Mouse (Mus musculus): ENCODE data around the gene Ubxn1. TPM values are rescaled to one million over a fixed set of nuclear protein-coding genes. Genes with fewer than 3 reads are reported as not detected.
A peak's percentile ranks its signal among the peaks of the same experiment; 100 is the strongest.

The Ubxn1 gene
- total RNA-seq, 2 experiments from 2014 or later, result 66.8 to 168 TPM

DNA sequence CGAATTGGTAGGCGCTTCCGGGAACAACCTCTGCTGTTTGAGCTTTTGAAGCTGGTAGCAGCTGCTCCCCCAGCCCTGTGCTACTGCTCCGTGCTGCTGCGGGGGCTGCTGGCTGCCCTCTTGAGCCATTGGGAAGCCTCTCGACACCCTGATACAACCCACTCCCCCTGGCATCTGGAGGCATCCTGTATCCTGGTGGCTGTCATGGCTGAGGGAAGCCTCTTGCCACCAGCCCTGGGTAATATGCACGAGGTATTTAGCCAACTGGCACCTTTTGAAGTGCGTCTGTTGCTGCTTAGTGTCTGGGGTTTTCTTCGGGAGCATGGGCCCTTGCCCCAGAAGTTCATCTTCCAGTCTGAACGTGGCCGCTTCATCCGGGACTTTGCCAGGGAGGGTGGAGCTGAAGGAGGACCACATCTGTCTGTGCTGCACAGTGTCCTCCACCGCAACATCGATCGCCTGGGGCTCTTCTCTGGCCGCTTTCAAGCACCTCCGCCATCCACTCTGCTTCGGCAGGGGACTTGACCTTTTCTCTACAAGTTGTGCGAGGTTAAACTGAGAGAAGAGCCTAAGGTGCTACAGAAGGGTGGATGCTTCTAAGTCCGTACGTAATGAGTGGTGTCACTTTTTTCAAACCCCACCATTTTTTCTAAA is 26.0 kb downstream of the Ubxn1 start:
- 0 out of 2 replicates have a peak, but pooled peaks have one; percentile 0 for ATAC-seq (ENCODE audit: poor library complexity, severe bottlenecking)

DNA sequence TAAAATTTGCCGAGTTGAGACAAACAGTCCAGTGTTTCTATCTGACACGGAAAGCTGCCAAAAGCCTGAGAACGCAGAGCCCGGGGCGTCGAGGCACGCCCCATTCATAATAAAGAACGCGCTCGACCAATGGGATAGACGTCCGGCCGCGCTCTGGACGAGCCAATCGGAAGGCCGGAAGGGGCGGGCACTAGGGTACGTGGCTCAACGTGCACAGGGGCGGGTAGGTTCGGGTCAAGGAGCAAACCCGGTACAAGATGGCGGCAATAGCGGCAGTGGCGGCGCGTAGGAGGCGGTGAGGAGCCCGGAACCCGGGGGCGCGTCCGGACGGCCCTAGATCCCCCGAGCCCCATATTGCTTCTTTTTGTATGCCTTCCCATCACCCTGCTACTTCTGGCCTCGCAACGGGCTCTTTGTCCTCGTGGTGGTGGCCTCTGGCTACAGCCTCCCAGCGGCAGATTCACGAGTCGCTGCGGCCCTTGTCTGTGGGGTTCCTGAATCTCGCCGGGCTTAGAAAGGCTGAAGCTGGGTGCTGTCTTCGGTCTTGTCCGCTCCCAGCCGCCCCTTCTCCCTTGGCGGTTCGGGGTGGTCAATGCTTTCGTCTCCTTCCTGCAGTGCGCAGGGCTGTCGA is 26.7 kb downstream of the Ubxn1 start, which contains the start of gene Ganab:
TSS of gene Ganab (plus strand) at position 207 of the 631 bp plus-strand sequence.
- peak; percentile 99 for ATAC-seq (ENCODE audit: poor library complexity, severe bottlenecking)

DNA sequence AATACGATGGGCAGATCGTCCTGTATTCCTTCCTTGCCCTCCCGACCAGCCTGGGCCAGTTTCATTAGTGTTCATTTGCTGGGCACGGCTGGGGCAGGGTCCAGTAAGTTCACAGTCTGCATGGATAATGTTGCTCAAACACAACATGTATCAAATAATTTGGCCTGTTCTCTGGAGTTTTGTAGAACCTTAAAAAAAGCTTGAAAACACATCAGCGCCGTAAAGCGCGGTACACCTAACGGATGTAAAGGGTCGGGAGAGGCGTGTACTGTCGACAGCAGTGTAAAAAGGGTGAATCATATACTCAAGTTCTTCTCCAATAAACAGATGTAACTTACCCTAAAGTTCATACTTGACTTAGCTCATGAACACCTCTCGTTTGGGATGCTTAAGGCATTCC is 27.3 kb downstream of the Ubxn1 start:
- no peak for ATAC-seq (ENCODE audit: poor library complexity, severe bottlenecking)

DNA sequence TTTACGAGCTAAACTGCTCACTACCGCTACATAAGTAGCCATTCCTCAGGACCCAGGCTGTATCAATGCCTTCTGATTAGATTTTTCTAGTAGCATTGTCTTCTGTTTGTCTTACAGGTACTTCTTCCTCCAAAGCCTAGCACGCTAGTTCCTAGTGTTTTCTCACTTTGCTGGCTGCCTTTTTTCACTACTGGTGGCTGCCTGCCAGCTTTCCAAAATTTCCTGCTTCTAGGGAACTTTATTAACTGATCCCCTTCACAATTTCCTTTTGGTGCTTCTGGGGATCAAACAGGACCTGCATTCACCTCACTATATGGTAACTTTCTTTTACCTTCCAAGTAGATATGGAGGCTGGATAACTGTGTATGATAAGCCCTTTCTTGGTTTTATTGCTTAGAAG is 27.8 kb downstream of the Ubxn1 start:
- no peak for ATAC-seq (ENCODE audit: poor library complexity, severe bottlenecking)

DNA sequence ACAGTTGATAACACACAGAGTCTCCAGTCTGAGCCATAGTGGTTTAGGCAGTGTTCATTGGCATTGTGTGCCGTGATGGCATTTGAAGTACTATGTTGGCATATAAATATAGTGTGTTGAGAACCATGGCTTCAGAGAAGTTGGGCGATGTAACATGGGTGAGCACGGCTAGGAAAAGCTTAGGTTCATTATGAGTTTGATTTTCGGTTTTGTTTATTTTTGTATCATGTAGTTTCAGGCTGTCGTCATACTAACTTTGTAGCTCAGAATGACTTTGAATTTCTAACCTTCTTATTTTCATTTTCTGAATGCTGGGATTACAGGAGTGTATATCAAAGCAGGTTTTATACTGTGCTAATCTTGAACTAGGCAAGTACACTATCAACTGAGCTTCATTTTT is 32.1 kb downstream of the Ubxn1 start:
- no peak for ATAC-seq (ENCODE audit: poor library complexity, severe bottlenecking)

DNA sequence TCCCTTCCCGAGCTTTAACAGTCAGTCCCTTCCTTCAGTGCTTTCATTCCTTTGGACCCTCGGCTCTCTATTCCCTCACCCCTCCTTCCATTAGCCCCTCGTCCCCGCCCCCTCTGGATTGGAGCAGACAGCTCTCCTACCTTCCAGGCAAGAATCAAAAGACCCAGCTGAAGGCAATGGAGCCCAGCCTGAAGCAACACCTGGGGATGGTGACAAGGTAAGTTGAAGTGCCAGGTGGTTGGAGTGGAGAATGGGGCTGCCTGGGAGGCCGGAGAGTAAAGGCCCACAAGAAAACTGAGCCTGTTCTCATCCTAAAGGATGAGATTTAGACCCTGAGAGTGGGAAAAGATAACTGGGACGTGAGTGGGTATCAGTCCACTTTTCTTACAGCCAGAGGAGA is 37.2 kb downstream of the Ubxn1 start:
- ATAC-seq (ENCODE audit: poor library complexity, severe bottlenecking), result no peak

DNA sequence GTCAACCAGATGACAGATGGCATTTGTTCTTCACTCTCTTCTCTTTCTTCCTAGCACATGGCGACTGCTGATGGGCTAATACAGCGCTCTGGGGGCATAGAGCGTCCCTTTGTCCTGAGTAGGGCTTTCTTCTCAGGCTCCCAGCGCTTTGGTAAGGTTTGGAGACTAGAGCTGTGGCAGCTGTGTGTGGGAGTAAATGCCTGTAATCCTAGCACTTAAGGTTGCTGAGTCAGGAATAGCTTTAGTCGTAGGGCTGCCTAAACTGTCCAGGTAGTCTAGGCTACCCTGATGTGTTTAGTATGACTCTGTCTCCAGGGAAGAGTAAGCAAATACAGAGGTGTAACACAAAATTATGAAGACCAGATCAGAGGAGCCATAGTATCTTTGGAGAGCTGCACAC is 40.5 kb downstream of the Ubxn1 start:
- no peak for ATAC-seq (ENCODE audit: poor library complexity, severe bottlenecking)

DNA sequence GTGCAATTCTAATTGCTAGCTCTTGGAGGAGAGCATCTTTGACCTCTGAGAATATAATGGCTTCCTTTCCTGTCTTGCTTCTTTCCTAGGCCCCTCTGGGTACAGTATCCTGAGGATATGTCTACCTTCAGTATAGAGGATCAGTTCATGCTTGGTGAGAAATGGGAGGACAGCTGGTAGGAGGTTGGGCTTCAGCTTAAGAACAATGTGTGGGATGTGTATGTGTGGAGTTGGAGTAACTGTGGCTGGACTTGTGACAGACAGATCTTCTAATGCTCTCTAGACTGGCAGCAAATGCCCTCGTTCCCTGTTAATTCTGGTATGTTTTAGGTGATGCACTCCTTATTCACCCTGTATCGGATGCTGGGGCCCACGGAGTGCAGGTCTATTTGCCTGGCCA is 42.9 kb downstream of the Ubxn1 start:
- ATAC-seq (ENCODE audit: poor library complexity, severe bottlenecking), result no peak

DNA sequence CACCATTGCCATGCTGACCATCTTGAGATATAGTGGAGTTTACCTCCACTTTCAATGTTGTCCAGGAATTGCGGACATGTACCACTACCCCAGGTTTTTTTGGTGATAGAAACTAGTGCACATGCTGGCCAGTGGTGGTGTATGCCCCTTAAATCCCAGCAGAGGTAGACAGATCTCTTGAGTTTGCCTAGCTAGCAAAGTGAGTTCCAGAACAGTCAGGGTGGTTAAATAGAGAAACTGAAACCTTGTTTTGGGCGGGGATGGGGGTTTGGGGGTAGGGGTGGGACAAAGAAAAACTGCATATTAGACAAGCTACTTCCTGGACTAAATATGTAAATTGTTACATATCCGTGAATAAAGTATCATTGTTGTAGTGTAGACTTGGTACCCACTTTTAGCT is 47.7 kb downstream of the Ubxn1 start:
- no peak for ATAC-seq (ENCODE audit: poor library complexity, severe bottlenecking)

DNA sequence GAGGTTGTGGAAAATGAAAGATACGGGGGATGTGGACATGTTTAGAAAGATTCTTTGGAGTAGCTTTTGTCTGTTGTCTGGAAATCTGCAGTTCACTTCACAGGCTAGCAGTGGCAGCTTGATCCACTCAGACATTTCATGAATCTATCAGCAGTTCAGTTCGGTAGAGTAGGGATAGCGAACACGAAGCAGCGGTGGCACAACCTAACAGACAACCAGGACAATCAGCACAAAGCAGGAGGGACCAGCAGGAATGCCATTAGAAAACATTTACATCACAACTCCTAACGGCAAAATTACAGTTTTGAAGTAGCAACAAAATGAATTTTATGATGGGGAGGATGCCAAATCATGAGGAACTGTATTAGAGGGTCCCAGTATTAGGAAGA is 48.4 kb downstream of the Ubxn1 start:
- ATAC-seq (ENCODE audit: poor library complexity, severe bottlenecking), result no peak

DNA sequence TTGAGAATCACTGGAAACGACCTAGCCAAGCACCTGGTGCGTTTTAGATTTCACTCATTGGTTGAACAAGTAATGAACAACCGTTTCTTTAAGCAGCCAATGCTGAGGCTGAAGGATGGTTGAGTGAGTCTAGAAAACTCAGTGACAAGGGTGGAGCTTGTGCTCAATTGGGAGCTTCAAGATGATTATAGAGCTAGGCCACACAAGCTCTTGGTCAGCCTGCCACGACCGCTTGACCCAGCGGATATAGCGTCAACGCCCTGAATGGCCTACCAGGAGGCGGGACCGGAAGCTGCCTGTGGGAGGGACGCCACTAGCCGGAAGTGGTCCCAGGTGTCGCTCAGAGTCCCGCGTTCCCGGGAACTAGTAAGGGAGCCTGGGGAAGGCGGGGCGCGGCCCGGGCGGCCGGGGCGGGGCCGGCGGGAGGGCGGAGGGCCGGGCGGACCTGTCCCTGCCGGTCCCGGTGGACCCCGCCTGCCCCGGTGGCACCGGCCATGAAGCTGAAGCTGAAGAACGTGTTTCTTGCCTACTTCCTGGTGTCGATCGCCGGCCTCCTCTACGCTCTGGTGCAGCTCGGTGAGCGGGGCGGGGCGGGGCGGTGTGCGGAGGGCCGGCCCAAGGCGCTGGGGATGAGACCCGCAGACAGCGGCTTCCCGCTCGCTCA is 48.9 kb downstream of the Ubxn1 start, which contains the start of gene B3gat3:
TSS of gene B3gat3 (plus strand) at position 302 of the 664 bp plus-strand sequence.
- peak; percentile 97 for ATAC-seq (ENCODE audit: poor library complexity, severe bottlenecking)

DNA sequence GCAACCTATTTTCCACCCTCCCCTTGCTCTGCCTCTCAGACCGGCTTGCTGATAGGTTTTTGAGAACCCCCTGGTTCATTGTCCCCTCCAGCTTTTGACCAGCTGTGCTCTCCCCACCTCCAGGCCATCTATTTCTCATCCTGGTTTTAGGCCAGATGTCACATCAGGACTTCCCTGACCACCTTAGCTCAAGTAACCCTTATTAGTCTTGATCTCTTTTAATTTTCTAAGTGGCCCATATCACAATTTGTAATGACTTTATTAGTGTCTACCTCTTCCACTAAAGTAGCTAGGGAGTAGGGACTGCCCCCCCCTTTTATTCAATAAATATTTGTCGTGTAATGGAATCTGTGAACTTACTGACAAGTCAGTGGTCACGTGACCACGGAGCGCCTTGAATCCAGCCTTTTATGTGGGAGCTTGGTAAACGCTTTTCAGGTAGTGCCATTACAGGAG is 49.6 kb downstream of the Ubxn1 start:
- 0 out of 2 replicates have a peak, but pooled peaks have one; percentile 2 for ATAC-seq (ENCODE audit: poor library complexity, severe bottlenecking)

DNA sequence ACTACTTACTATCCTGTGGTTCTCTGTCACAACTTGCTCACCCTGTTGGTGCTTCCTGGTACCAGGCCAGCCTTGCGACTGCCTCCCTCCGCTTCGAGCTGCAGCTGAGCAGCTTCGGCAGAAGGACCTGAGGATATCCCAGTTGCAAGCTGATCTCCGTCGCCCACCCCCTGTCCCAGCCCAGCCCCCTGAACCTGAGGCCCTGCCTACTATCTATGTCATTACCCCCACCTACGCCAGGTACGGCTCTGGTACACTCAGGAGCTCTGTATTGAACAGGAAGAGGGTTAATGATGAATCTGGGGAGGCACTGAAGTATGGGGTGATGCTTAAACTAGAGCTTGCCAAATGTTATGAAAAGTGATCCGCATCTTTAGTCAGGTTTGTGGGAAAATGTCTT is 50.4 kb downstream of the Ubxn1 start:
- no peak for ATAC-seq (ENCODE audit: poor library complexity, severe bottlenecking)

Other genes starting within 250 kb of the Ubxn1 start
Only the 30 nearest of the 32 such genes appear.
- 26.3 and 32.6 TPM in 2 replicates for gene Slc3a2, start 148.1 kb upstream of the Ubxn1 start, total RNA-seq (2015)
- 31.6 and 34.1 TPM in 2 replicates for gene Slc3a2, start 148.1 kb upstream of the Ubxn1 start, total RNA-seq (2017)
- 30.3 and 37.1 TPM in 2 replicates for gene Wdr74, start 135.7 kb upstream of the Ubxn1 start, total RNA-seq (2015)
- gene Wdr74, start 135.7 kb upstream of the Ubxn1 start, total RNA-seq (2017), result 38.2 and 38.5 TPM in 2 replicates
- gene 1700092M07Rik, start 130.8 kb upstream of the Ubxn1 start, total RNA-seq (2015), result 0.83 TPM in 1 of 2 replicates, not detected in the other
- 1.3 TPM in 1 of 2 replicates, not detected in the other for gene 1700092M07Rik, start 130.8 kb upstream of the Ubxn1 start, total RNA-seq (2017)
- gene Stx5a, start 130.1 kb upstream of the Ubxn1 start, total RNA-seq (2015), result 40.9 and 55.3 TPM in 2 replicates
- 40.8 and 65.6 TPM in 2 replicates for gene Stx5a, start 130.1 kb upstream of the Ubxn1 start, total RNA-seq (2017)
- 257 and 292 TPM in 2 replicates for gene Nxf1, start 114.4 kb upstream of the Ubxn1 start, total RNA-seq (2015)
- gene Nxf1, start 114.4 kb upstream of the Ubxn1 start, total RNA-seq (2017), result 69.7 and 76.0 TPM in 2 replicates
- 28.1 and 36.6 TPM in 2 replicates for gene Tmem223, start 100.5 kb upstream of the Ubxn1 start, total RNA-seq (2015)
- 11.6 and 12.0 TPM in 2 replicates for gene Tmem223, start 100.5 kb upstream of the Ubxn1 start, total RNA-seq (2017)
- 172 and 177 TPM in 2 replicates for gene Tmem179b, start 97.0 kb upstream of the Ubxn1 start, total RNA-seq (2015)
- gene Tmem179b, start 97.0 kb upstream of the Ubxn1 start, total RNA-seq (2017), result 98.4 and 108 TPM in 2 replicates
- 5.1 and 6.2 TPM in 2 replicates for gene Taf6l, start 85.1 kb upstream of the Ubxn1 start, total RNA-seq (2015)
- 8.9 and 9.8 TPM in 2 replicates for gene Taf6l, start 85.1 kb upstream of the Ubxn1 start, total RNA-seq (2017)
- gene Polr2g, start 72.9 kb upstream of the Ubxn1 start, total RNA-seq (2015), result 124 and 125 TPM in 2 replicates
- gene Polr2g, start 72.9 kb upstream of the Ubxn1 start, total RNA-seq (2017), result 54.1 and 58.2 TPM in 2 replicates
- 0.62 and 2.3 TPM in 2 replicates for gene Zbtb3, start 68.9 kb upstream of the Ubxn1 start, total RNA-seq (2015)
- gene Zbtb3, start 68.9 kb upstream of the Ubxn1 start, total RNA-seq (2017), result 1.8 and 2.5 TPM in 2 replicates
- gene Ttc9c, start 52.2 kb upstream of the Ubxn1 start, total RNA-seq (2015), result 28.6 and 31.0 TPM in 2 replicates
- 53.6 and 63.7 TPM in 2 replicates for gene Ttc9c, start 52.2 kb upstream of the Ubxn1 start, total RNA-seq (2017)
- 52.3 and 56.0 TPM in 2 replicates for gene Hnrnpul2, start 51.5 kb upstream of the Ubxn1 start, total RNA-seq (2015)
- gene Hnrnpul2, start 51.5 kb upstream of the Ubxn1 start, total RNA-seq (2017), result 72.8 and 94.4 TPM in 2 replicates
- gene AC129217.1, start 41.7 kb upstream of the Ubxn1 start, total RNA-seq (2015), result not detected in 2 replicates
- 1.8 and 5.9 TPM in 2 replicates for gene AC129217.1, start 41.7 kb upstream of the Ubxn1 start, total RNA-seq (2017)
- 84.8 and 97.8 TPM in 2 replicates for gene Bscl2, start 34.0 kb upstream of the Ubxn1 start, total RNA-seq (2015)
- gene Bscl2, start 34.0 kb upstream of the Ubxn1 start, total RNA-seq (2017), result 48.1 and 49.6 TPM in 2 replicates
- 0.16 TPM in 1 of 2 replicates, not detected in the other for gene Gng3, start 32.3 kb upstream of the Ubxn1 start, total RNA-seq (2015)
- gene Gng3, start 32.3 kb upstream of the Ubxn1 start, total RNA-seq (2017), result not detected in 2 replicates
- 0.16 and 0.55 TPM in 2 replicates for gene Lrrn4cl, start 20.7 kb upstream of the Ubxn1 start, total RNA-seq (2015)
- gene Lrrn4cl, start 20.7 kb upstream of the Ubxn1 start, total RNA-seq (2017), result 0.12 TPM in 1 of 2 replicates, not detected in the other
- gene Uqcc3, start 9.4 kb downstream of the Ubxn1 start, total RNA-seq (2015), result 39.9 and 41.9 TPM in 2 replicates
- gene Uqcc3, start 9.4 kb downstream of the Ubxn1 start, total RNA-seq (2017), result 58.1 and 75.6 TPM in 2 replicates
- gene Lbhd1, start 12.2 kb downstream of the Ubxn1 start, total RNA-seq (2015), result 29.0 and 50.8 TPM in 2 replicates
- 5.2 and 7.5 TPM in 2 replicates for gene Lbhd1, start 12.2 kb downstream of the Ubxn1 start, total RNA-seq (2017)
- not detected in 2 replicates for gene Gm49403, start 12.4 kb downstream of the Ubxn1 start, total RNA-seq (2015)
- not detected in 2 replicates for gene Gm49403, start 12.4 kb downstream of the Ubxn1 start, total RNA-seq (2017)
- 43.9 and 64.0 TPM in 2 replicates for gene 1810009A15Rik, start 17.4 kb downstream of the Ubxn1 start, total RNA-seq (2015)
- gene 1810009A15Rik, start 17.4 kb downstream of the Ubxn1 start, total RNA-seq (2017), result 61.2 and 66.3 TPM in 2 replicates
- 0.27 TPM in 1 of 2 replicates, not detected in the other for gene Gm49416, start 17.4 kb downstream of the Ubxn1 start, total RNA-seq (2015)
- gene Gm49416, start 17.4 kb downstream of the Ubxn1 start, total RNA-seq (2017), result 0.85 TPM in 1 of 2 replicates, not detected in the other
- 9.1 and 9.3 TPM in 2 replicates for gene Ints5, start 21.5 kb downstream of the Ubxn1 start, total RNA-seq (2015)
- gene Ints5, start 21.5 kb downstream of the Ubxn1 start, total RNA-seq (2017), result 10.2 and 11.3 TPM in 2 replicates
- gene Ganab, start 26.6 kb downstream of the Ubxn1 start, total RNA-seq (2015), result 69.0 and 71.3 TPM in 2 replicates
- 51.7 and 58.4 TPM in 2 replicates for gene Ganab, start 26.6 kb downstream of the Ubxn1 start, total RNA-seq (2017)
- gene B3gat3, start 48.9 kb downstream of the Ubxn1 start, total RNA-seq (2015), result 19.5 and 23.3 TPM in 2 replicates
- 28.9 and 29.8 TPM in 2 replicates for gene B3gat3, start 48.9 kb downstream of the Ubxn1 start, total RNA-seq (2017)
- gene Rom1, start 57.9 kb downstream of the Ubxn1 start, total RNA-seq (2015), result 1.4 and 1.8 TPM in 2 replicates
- 0.81 and 3.2 TPM in 2 replicates for gene Rom1, start 57.9 kb downstream of the Ubxn1 start, total RNA-seq (2017)
- gene Eml3, start 58.1 kb downstream of the Ubxn1 start, total RNA-seq (2015), result 17.1 and 18.0 TPM in 2 replicates
- gene Eml3, start 58.1 kb downstream of the Ubxn1 start, total RNA-seq (2017), result 29.3 and 32.0 TPM in 2 replicates
- 47.3 and 53.3 TPM in 2 replicates for gene Mta2, start 70.4 kb downstream of the Ubxn1 start, total RNA-seq (2015)
- gene Mta2, start 70.4 kb downstream of the Ubxn1 start, total RNA-seq (2017), result 98.8 and 106 TPM in 2 replicates
- 1.7 and 2.9 TPM in 2 replicates for gene Tut1, start 82.4 kb downstream of the Ubxn1 start, total RNA-seq (2015)
- gene Tut1, start 82.4 kb downstream of the Ubxn1 start, total RNA-seq (2017), result 8.8 and 9.9 TPM in 2 replicates
- gene Eef1g, start 95.5 kb downstream of the Ubxn1 start, total RNA-seq (2015), result 319 and 343 TPM in 2 replicates
- 206 and 209 TPM in 2 replicates for gene Eef1g, start 95.5 kb downstream of the Ubxn1 start, total RNA-seq (2017)
- gene Ahnak, start 117.8 kb downstream of the Ubxn1 start, total RNA-seq (2015), result 372 and 397 TPM in 2 replicates
- 659 and 727 TPM in 2 replicates for gene Ahnak, start 117.8 kb downstream of the Ubxn1 start, total RNA-seq (2017)